Mouse (Mus musculus): ENCODE measurements at regions not wholly inside any gene's neighbourhood (a gene's known extent, or its start where the extent isn't known, plus 50 kb on each side); places are given as distances from the start of the nearest gene placed in this dataset.

DNA sequence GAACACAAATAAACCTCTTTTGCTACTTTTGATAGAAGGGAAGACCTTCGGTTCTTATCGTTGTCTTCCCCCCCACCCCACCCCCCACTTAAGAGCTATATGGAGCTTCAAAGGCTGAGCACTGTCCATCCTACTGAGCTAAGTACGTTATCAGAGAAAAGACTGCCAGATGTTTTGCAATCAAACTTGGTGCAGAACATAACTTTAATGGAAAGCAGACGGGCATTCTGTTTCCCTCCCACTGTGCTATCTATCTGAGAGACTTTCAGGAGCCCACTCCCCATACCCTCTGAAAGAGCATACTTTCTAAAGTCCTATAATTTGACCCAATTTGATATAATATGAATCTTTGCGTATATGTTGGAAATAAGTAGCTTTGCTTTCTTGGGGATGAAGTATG lies 153.3 kb upstream of the Dph6 start:
- TF ChIP-seq POLR2A (IDR thresholded peaks at IDR 0.05; ENCODE audit: insufficient read depth, low read depth, low read length) (no peak), CTCF (IDR thresholded peaks at IDR 0.05) (no peak)

Data from heart, adult 2 months (tissue).